Mouse (Mus musculus) embryonic fibroblast, embryonic 13.5 days (primary cell): ENCODE measurements around the gene Rab35.

Experiments
- CTCF ChIP-seq: IDR thresholded peaks from 2 replicates; pipeline ENCODE4 v1.5.1; 2011; ENCODE audit warnings: mild to moderate bottlenecking, control low read depth, low read length, moderate library complexity, borderline replicate concordance; ENCODE audit not compliant: insufficient read depth
- POLR2A ChIP-seq: IDR thresholded peaks from 2 replicates; pipeline ENCODE4 v1.6.1; 2011; ENCODE audit warnings: low read depth, mild to moderate bottlenecking, control low read depth, low read length, moderate library complexity

GRCm38 (mm10) chr5:115622686-115623085 is 9.0 kb upstream of the Rab35 start:
- TF ChIP-seq CTCF (no peak), POLR2A (no peak)
